In the genomic region with DNA sequence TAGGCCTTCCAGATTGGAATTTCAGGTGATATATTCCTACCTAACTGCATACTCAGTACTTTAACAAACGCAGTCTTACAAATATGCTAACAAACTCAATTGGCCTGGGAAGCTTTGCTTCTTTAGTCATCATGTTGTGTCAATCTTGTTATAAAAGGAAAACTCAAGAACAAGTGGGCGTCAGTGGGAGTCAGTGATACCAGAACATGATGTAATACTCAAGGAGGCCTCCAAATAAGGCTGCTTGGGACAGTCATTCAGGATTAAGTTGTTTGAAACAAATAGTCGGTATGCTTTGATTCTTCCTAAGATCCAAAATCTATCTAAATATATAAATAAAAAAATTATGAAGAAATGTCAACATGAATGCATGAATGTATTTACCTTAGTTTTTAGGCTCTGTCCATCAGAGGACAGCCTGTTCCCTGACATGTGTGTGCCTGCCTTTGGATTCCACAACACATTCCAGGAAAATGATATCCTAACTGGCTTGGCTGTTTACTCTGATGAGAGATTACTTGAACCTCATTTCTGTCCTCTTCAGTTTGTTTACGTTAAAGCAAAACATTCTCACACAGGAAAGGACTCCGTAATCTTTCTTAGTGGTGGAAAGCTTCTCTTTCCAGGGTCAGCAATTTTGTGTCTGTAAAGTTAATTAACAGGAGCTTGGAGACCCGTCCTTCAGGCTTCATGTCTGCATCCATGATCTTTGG, we compare ENCODE assay signal across 13 mouse cellular contexts.
DNase-seq lines count a peak whose midpoint lies in the region; ATAC-seq and TF ChIP-seq lines count a peak whose summit lies in the region.
"Had no signal": no experiment of that assay in that cellular context is flagged by ENCODE, and none has a peak within 500 bp of the region (broad histone marks: within the 10 kb centered on the region; RNA-seq: fewer than 3 reads in every experiment).

No protein-coding gene starts in this region.

- WGBS in heart, embryonic 11.5 days (ENCODE audit: insufficient replicate concordance), result 53% methylated on average over 6 of the region's 6 CpGs
- WGBS in heart, postnatal 0 days, result 55% methylated on average over 6 of the region's 6 CpGs
- WGBS in midbrain, embryonic 13.5 days, result 90% methylated on average over 6 of the region's 6 CpGs

- no peak for ATAC-seq in heart, embryonic 11.5 days (replicated peaks; ENCODE audit: insufficient number of reproducible peaks, low FRiP score, low TSS enrichment)
- ATAC-seq in heart, postnatal 0 days (ENCODE audit: insufficient read depth, low read depth), result no peak
- no peak for ATAC-seq in midbrain, embryonic 13.5 days
- ATAC-seq: forebrain, embryonic 16.5 days had no signal

- TF ChIP-seq CTCF in heart, postnatal 0 days (IDR thresholded peaks at IDR 0.05; ENCODE audit: low read depth), result no peak

- no peaks in the 10 kb centered on the region for H3K4me1 ChIP-seq in heart, embryonic 11.5 days (ENCODE audit: control insufficient read depth, insufficient read depth, low read length)
- H3K4me1 ChIP-seq in heart, postnatal 0 days (ENCODE audit: control insufficient read depth, insufficient read depth), result no peaks in the 10 kb centered on the region
- no peaks in the 10 kb centered on the region for H3K4me1 ChIP-seq in midbrain, embryonic 13.5 days (replicated peaks)
- H3K4me1 ChIP-seq: limb, embryonic 13.5 days had no signal

- H3K9ac ChIP-seq in heart, embryonic 11.5 days (ENCODE audit: low read depth, low read length), result no peak overlapping the region
- no peak overlapping the region for H3K9ac ChIP-seq in heart, postnatal 0 days (replicated peaks; ENCODE audit: low read depth, low read length)
- H3K9ac ChIP-seq in midbrain, embryonic 13.5 days (replicated peaks), result no peak overlapping the region
- H3K9ac ChIP-seq: limb, embryonic 13.5 days had no signal

- peak; percentile 31 for DNase-seq in heart, adult 8-10 months (ENCODE audit: low spot score)
- peak; percentile 28 to 44 for DNase-seq in right cerebral cortex, adult 2 months (ENCODE audit: low spot score in 2 of 2)
- DNase-seq in right cerebral cortex, postnatal 10 days (ENCODE audit: low spot score in 2 of 2), result no peak
- DNase-seq in heart, postnatal 0 days (ENCODE audit: low spot score), result no peak
- DNase-seq in telencephalon, adult 2 months (ENCODE audit: low read depth, low spot score), result peak; percentile 18
- DNase-seq: adrenal gland, adult 8-10 months; layer of hippocampus, adult 9-11 months; spleen, adult 18-20 months had no signal

- no peak overlapping the region for H3K4me2 ChIP-seq in heart, embryonic 11.5 days
- no peak overlapping the region for H3K4me2 ChIP-seq in heart, postnatal 0 days (ENCODE audit: low read depth, low read length)
- no peak overlapping the region for H3K4me2 ChIP-seq in midbrain, embryonic 13.5 days (replicated peaks)
- H3K4me2 ChIP-seq: limb, embryonic 13.5 days had no signal

- no peaks in the 10 kb centered on the region for H3K36me3 ChIP-seq in heart, embryonic 11.5 days (ENCODE audit: control insufficient read depth, insufficient read depth, low read length)
- no peaks in the 10 kb centered on the region for H3K36me3 ChIP-seq in heart, postnatal 0 days (replicated peaks; ENCODE audit: control insufficient read depth, insufficient read depth, low read length)
- no peaks in the 10 kb centered on the region for H3K36me3 ChIP-seq in midbrain, embryonic 13.5 days
- H3K36me3 ChIP-seq: limb, embryonic 13.5 days had no signal

- H3K27me3 ChIP-seq in heart, embryonic 11.5 days (ENCODE audit: control insufficient read depth, insufficient read depth, low read length), result no peaks in the 10 kb centered on the region
- no peaks in the 10 kb centered on the region for H3K27me3 ChIP-seq in heart, postnatal 0 days (ENCODE audit: control insufficient read depth, insufficient read depth, low read length)
- H3K27me3 ChIP-seq in midbrain, embryonic 13.5 days, result no peaks in the 10 kb centered on the region
- H3K27me3 ChIP-seq: CH12.LX; limb, embryonic 13.5 days had no signal

- H3K4me3 ChIP-seq in heart, embryonic 11.5 days (ENCODE audit: low read depth, low read length), result no peak overlapping the region
- no peak overlapping the region for H3K4me3 ChIP-seq in heart, postnatal 0 days (ENCODE audit: low read depth, low read length)
- no peak overlapping the region for H3K4me3 ChIP-seq in midbrain, embryonic 13.5 days (replicated peaks)
- H3K4me3 ChIP-seq: limb, embryonic 13.5 days had no signal

- H3K27ac ChIP-seq in heart, embryonic 11.5 days (ENCODE audit: low read depth, low read length), result no peak overlapping the region
- 0 out of 2 replicates have a peak overlapping the region, but pooled peaks have one; percentile 30 for H3K27ac ChIP-seq in heart, postnatal 0 days (ENCODE audit: low read depth)
- no peak overlapping the region for H3K27ac ChIP-seq in midbrain, embryonic 13.5 days
- H3K27ac ChIP-seq: limb, embryonic 13.5 days had no signal

- TF ChIP-seq EP300 in heart, postnatal 0 days (IDR thresholded peaks at IDR 0.05; ENCODE audit: low read depth), result no peak

- H3K9me3 ChIP-seq in heart, embryonic 11.5 days (replicated peaks; ENCODE audit: control insufficient read depth, low read length), result no peaks in the 10 kb centered on the region
- no peaks in the 10 kb centered on the region for H3K9me3 ChIP-seq in heart, postnatal 0 days (replicated peaks; ENCODE audit: control insufficient read depth, low read length)
- no peaks in the 10 kb centered on the region for H3K9me3 ChIP-seq in midbrain, embryonic 13.5 days
- H3K9me3 ChIP-seq: limb, embryonic 13.5 days had no signal

Comparison
In these comparisons a context has a peak if more than half of its experiments do, and no peak if none do; other contexts are left out.
1. DNase-seq: peak in heart, adult 8-10 months (single experiment), right cerebral cortex, adult 2 months (2 of 2) and telencephalon, adult 2 months (single experiment); none in right cerebral cortex, postnatal 10 days (0 of 2) and heart, postnatal 0 days (single experiment).